Mouse (Mus musculus) right cerebral cortex, postnatal 36 days (tissue): ENCODE measurements around the gene Otogl.
"Not testable (repeated sequence)": the region's sequence is repeated elsewhere in the genome, so short reads cannot be mapped to it uniquely, and the experiment has no call there.

Source experiments
- DNase-seq, 2 experiments: peaks; one replicate each; pipeline ENCODE4 v3.0.0; 2022; ENCODE audit warnings: low spot score in 2 of 2, mixed read lengths in 1 of 2

Otogl gene

GRCm38 (mm10) chr10:107810649-107811398 lies 101.1 kb downstream of the Otogl start:
- DNase-seq, result no peak

- no peak for DNase-seq
Measured at GRCm38 (mm10) chr10:107805203-107805602, 106.7 kb downstream of the Otogl start.

DNA sequence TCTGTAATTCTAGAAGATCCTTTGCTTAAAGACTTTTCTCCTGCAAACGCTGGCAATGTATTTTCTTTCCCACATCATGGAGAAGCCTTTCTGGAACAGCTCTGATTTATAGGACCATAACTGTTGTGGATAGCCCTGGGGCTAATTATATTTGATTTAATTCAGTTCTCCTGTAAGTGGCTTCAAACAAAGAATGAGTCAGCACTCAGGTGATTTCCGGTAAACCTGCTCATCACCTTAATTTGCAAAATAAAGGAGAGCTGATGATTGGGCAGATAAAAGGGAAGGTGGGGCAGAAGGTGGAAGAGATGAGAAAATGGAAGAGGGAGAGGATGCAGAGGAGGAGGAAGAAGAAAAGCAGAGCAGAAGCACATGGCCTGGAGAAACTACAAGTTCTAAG lies 107.6 kb downstream of the Otogl start:
- DNase-seq, result not testable (repeated sequence)

DNA sequence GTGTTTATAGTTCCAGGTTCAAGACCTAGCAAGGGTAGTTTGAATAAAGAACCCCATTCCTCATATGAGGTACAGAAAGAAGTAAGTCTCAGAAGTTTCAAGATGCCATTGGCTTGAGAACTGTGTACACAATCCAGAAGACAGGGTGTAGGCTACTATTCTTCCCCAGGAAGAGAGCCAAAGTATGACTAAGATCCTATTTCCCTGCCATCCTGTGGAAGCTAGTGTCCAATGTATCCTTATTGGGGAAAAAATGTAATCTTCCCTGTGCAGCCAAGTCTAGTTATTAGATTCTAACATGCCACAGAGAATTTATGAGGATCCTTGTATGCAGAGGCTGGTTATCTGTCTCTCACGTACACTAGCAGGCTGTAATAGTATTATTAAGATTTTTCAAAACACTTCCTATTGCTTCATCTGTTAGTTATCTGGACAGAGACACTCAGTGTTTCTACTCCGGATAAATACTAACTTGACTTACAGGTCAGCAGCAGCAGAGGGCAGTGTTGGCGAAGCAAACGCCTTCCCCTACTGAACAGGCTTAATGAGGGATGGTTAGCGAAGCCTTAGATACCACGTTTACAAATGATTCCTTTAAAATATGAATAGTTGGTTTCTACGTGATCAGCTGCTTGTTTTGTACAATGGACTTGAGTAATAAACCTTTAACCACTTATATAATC lies 112.1 kb downstream of the Otogl start:
- peak; percentile 16 to 22 for DNase-seq

- DNase-seq, result no peak
Measured at GRCm38 (mm10) chr10:107794812-107795756, 116.8 kb downstream of the Otogl start.

- DNase-seq, result no peak
Measured at GRCm38 (mm10) chr10:107792491-107792890, 119.4 kb downstream of the Otogl start.

DNA sequence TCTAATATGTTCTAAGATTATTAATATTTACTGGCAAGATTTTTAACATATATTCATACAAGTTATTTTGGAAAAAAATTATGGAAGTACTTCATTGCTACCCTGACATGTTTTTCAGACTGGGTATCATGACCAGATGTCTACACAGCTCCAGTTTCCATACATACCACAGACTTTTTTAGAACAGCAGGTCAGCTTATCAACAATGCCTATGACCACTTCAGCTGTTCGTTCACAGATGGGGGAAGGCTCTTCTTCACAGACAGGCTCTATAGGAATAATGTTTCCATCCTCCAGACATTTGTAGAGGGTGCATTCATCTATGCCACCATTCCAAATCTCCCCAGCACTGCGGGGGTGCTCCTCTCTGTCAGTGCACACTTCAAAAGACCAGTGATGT lies 132.4 kb downstream of the Otogl start:
- DNase-seq, result no peak

- DNase-seq, result no peak
Measured at GRCm38 (mm10) chr10:107759624-107760023, 152.3 kb downstream of the Otogl start.

DNA sequence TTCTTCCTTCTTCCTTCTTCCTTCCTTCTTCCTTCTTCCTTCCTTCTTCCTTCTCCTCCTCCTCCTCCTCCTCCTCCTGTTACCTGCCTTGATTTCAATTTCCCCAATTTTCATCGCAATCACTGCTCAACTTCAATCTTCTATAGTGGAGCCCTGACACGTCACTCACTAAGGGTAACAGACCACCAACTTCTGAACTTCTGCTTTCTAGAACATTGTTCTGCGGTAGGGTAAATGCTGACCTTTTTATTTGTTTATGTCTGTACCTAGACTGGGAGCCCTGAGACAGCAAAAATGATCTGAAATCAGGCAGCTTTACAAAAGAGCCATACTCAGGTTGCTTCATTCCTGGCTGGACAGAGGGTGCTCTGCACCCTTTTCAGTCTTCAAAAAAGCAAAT lies 158.5 kb downstream of the Otogl start:
- DNase-seq, result no peak

- peak; percentile 62 to 88 for DNase-seq
Measured at GRCm38 (mm10) chr10:107752351-107753143, 159.4 kb downstream of the Otogl start.

DNA sequence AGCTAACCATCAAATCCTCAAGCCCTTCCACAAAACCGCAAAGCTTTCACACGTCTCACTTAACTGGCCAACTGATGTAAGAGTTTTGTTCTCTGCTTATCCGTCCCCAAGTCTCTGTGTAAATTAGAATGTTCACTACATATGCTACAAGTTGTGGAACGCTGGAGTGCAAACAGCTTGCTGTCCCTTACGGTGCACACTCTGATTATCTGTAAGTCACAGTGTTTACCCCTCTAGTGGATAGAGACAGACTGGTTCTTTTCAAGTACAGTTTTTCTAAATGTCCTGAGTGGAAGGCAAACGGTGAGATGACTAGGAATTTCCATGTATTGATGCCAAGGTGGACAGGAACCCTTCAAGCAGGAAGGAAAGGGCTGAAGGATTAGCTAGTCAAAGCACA lies 160.0 kb downstream of the Otogl start:
- DNase-seq, result no peak

- DNase-seq, result no peak
Measured at GRCm38 (mm10) chr10:107747566-107747965, 164.4 kb downstream of the Otogl start.

DNA sequence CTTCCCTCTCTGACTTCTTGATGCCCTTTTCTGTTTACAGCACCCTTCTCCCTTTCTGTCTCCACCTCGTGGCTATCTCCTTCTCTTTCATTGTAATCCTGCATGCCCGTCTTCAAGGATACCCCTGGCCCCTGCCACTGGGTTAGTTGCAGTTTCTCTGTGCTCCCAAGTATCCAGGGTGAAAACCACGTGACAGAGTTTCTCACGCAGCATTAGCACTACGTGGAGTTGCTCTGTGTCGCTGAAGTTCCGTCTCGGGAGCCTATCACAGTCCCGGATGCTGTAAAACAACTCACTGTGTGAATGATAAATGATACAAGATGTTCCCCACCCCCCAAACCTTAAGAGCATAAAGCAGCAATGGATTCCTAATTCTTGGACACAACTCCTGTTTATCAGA lies 165.2 kb downstream of the Otogl start:
- no peak for DNase-seq

- DNase-seq, result no peak
Measured at GRCm38 (mm10) chr10:107739815-107740214, 172.1 kb downstream of the Otogl start.

DNA sequence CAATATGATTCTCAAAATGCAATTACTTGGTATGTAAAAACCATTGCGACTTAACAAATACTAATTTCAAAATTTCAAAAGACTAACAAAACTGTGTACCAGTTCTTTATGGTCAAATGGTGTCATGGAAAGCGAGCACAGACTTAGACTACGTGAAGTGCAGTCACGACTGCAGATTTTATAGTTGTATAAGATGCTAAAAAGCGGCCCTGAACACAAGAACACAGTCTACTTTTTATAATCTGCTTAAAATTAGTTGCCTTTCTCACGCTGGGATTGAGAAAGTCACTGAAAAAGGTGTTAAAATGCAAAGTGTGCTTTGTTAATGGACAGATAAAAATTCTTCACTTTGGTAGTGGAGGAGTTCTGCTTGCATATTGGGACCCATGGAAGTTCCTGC lies 174.2 kb downstream of the Otogl start:
- DNase-seq, result no peak

DNA sequence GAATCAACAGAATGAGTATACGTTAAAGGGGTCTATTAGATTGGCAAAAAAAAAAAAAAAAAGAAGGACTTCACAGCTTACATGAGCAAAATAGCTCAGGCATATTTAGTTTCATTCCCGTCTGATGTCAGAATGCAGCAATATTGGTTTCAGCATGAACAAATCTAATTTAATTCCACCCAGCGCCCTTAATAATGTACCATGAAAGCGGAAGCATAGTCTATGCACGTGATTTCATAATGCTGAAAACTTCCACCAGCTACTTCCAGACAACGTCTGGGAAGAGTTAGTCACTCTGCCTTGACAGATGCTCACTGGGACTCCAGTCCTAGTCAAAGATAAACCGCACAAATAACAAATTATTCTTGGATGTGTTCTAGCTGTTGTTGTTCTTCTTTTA lies 176.5 kb downstream of the Otogl start:
- no peak for DNase-seq

DNA sequence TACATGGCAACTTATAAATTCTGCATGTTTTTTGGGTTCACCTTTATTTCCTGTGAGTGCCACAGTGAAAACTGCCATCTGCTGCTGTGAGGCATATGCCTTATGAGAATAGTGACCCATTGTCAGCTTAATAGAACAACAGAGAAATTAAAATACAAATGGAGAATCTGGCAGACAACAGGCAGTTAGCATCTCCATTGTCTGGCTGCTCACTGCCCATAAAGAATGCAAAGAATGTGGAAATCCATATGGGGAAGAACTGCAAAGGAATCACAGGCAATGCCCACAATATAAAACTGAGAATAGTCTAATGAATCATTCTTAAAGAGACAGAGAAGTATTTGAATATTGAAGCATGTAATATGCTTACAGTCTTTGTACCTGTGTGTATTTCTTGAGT lies 177.6 kb downstream of the Otogl start:
- no peak for DNase-seq

DNA sequence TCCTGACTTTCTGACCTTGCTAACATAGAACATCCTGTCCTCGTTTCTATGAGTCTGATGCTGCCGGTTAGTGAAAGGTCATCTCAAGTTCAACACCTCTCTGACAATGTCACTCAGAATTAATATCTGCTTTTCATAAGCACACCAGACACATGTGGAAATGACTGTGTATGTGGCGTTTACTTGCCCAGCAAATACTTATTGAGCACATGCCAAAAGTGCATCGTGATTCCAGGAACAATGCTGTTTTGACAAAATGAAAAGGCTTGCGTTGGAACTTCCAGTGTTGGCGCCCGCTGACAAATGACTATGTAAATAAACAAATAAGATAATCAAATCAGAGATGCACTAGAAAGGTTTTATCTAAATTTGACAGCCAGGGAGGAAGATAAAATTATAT lies 186.3 kb downstream of the Otogl start:
- DNase-seq, result no peak

- no peak for DNase-seq
Measured at GRCm38 (mm10) chr10:107719806-107720205, 192.1 kb downstream of the Otogl start, which contains the start of gene Ptprq. Ptprq (minus strand) TSS chr10:107720051.
